Mouse (Mus musculus) left cerebral cortex, postnatal 36 days (tissue): Measurements from ENCODE around the gene Ypel3. TPM values are rescaled to one million over a fixed set of nuclear protein-coding genes. Genes with fewer than 3 reads are reported as not detected.

Source experiments
- DNase-seq, 2 experiments: peaks; one replicate each; pipeline ENCODE4 v3.0.0; 2021 to 2022; ENCODE audit warnings: low spot score in 2 of 2, mixed read lengths in 1 of 2
- intact Hi-C: fragments of 180-260 bp; cut with DNase I; formaldehyde crosslinking; loops from one replicate; pipeline ENCODE4 v1.15.1; 2025
- total RNA-seq, 2 experiments: library from RNA; stranded (reverse); gene quantifications; 2 replicates each; pipeline ENCODE4 v1.2.3; 2021

Gene Ypel3
- total RNA-seq, 2 experiments from 2014 or later, result 303 to 345 TPM

DNA sequence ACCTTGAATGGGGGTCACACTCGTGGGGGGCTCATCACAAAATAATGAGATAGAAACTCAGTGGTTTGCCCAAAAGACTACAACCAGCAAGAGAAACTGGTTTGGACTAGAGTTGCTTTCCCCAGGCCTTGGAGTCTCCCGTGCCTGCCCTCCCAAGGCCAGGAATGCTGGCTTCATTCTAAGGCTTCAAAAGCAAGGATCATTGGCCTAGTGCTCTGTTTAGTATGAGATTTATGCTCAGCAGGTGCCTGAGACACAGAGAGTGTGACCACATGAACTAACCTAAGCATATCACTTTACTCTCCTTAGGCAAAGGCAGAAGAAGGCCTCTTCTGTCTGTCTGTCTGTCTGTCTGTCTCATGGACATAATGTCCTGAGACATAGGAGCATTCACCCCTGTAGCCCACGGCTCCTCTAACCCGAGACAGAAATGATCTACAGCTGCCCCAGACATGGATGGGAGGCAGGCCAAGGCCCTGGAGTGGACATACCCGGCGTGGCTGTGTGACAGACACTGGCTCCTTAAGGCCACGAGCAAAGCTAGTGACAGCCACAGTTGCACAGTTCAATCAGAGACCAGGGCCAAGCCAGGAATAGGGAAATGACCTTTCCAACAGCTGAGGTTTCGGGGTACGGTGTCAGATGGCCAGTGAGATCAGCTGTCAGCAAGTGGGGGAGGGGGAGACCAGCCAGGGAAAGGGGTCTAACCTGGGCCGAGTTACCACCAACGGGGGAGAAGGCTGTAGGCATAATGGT lies 25.6 kb downstream of the Ypel3 start:
- intact Hi-C loops, result no loop called here
- DNase-seq, result no peak

DNA sequence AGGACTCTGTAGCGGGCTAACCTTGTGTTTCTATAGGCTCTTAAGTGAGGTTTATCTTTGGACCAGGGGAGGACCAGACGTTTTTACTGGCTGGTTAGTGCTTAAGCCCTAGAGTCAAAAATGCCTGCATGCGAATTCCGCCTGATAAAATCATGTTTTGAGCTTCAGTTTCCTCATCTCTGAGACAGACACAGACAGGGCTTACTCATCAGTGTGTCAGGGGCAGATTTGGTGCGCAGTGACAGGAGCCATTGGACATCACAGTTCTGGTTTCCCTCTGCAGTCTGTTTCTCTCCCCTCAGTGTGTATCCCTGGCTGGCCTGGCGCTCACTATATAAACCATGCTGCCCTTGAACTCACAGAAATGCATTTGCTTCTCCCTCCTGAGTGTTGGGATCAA lies 26.4 kb downstream of the Ypel3 start:
- intact Hi-C loops, result no loop called here
- DNase-seq, result no peak

DNA sequence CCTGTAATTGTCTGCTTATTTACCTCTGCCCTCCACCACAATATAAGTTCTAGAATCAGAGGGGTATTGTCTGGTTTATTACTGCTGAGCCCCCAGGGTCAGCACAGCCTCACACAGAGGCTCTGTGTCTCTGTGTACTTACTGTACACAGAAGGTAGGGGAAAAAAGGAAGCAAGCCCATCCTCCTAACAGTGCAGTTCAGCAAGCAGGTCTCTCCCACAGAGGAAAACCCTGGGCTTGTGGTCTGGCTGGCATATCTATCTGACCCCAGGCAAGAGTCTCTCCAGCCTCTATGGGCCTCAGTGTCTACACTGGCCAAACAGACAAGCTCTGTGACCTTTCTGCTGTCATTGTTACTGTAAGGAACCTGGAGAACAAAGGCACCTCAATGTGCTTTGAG lies 27.0 kb downstream of the Ypel3 start:
- intact Hi-C loops, result no loop called here

DNA sequence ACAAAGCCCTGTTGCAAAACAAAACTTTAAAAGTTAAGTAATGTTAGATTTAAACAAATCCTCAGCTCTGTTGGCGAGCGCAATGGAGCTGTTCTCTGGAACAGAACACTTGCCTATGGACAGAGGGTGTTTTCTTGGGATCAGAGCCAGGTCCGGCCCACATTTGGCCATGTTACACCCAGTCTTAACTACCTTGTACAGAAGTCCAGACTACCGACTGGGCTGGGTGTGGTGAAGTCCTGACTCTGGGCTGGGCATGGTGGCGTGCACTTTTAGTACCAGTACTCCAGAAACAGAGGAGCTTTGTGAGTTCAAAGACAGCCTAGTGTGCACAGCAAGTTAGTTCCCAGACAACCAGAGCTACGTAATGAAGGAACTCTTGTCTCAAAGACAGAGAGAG lies 30.2 kb downstream of the Ypel3 start:
- no peak for DNase-seq

More for the DNA sequence above, 27.0 kb downstream of the Ypel3 start:
- DNase-seq, result no peak

DNA sequence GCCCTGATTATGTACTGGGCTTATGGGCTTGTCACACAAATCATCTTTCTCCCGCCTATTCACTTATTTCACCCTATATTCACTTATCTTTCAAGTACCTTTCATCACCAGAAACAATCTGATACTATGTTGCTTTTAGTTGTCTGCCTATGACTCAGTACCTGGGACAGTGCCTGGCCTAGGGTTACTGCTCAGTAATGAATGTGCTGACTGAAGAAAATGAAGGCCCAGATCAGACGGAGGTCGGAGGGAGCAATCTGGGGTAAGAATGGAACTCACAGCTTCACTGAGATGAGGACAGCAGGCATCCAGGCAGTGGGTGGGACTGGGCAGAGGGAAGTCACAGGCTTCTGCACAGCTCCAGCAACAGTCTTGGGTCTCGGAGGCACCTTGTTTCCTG lies 30.6 kb downstream of the Ypel3 start:
- DNase-seq, result no peak
- intact Hi-C loops, result no loop called here

More for the DNA sequence above, 30.2 kb downstream of the Ypel3 start:
- intact Hi-C loops, result no loop called here

DNA sequence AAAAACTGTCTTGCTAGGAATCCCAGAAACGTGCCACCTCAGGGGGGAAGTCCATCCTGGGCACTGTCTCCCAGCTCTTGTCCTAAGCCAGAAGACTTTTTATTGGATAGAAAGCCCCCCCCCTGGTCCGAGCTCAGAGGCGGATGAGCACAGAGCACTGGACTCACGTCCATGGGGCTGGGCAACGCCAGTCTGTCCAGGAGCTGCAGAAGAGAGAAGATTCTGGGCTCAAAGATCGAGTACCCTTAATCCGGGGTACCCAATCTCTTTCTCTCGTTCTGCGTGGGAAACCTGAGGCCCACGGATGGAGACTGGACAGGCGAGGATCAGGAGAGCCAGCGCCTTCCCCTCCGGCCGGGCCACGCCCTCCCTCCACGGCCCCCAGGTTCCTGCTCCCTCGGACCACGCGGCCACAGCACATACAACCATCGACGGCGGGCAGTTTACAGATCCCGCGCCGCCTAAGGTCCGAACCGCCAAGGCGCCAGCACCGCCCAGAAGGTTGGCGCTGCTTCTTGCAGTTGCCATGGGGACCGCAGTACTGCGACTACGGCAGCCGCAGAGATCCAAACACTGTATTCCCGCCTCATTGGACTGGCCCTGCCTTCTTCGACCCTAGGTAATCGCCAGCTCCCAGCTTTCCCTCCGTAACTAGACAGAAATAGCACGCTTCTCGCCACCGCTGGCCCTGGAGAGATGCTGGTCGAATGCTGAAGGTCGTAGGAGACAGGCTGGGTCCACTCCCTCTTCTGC lies 32.1 kb downstream of the Ypel3 start:
- intact Hi-C loops, result no loop called here
- DNase-seq, result peak; percentile 92 to 93

DNA sequence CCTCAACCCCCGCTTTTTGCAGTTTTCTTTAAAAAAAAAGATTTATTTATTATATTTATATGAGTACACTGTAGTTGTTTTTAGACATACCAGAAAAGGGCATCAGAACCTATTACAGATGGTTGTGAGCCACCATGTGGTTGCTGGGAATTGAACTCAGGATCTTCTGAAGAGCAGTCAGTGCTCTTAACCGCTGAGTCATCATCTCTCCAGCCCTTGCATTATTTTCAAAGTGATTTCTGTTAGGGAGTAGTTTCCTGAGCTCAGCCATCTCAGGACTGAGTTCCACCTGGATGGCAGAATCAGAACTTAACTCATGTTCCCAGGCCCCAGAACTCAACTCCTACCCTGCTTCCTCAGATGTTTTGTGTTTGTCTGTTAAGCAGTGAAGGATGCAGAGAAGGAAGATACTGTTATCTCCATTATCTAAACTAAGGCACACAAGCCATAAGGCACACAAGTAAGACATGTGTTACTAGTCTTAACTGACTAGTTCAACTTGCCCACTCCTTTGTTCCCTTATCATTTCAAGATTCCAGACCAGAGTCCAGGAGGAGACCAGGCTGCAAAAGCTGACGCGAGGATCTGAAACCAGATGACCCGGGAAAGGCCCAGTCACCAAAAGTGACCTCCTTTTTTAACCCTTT lies 33.1 kb downstream of the Ypel3 start:
- intact Hi-C loops, result loop anchor here (10.0 kb wide), 1 partner anchor 375 kb away; no protein-coding TSS in a partner anchor

DNA sequence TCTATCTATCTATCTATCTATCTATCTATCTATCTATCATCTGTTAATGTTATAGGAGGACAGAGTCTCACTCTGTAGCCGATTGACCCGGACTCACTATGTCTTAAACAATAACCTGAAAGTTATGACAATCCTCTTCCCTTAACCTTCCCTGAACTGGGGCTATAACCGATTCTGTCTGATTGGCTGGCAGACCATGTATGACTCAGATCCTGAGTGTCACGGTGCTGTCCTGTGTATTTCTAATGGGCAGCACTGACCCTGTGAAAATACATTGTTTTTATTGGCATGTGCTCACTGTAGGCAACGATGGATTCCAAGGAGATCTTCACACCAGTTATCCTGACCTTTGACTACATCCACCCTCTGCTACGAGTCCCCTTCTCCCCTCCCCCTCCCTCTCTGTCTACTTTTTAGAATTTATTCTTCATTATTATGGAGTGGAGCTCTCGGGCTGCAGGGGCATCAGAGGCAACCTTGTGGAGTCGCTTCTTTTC lies 39.0 kb downstream of the Ypel3 start:
- no peak for DNase-seq

More for the DNA sequence above, 33.1 kb downstream of the Ypel3 start:
- DNase-seq, result no peak

DNA sequence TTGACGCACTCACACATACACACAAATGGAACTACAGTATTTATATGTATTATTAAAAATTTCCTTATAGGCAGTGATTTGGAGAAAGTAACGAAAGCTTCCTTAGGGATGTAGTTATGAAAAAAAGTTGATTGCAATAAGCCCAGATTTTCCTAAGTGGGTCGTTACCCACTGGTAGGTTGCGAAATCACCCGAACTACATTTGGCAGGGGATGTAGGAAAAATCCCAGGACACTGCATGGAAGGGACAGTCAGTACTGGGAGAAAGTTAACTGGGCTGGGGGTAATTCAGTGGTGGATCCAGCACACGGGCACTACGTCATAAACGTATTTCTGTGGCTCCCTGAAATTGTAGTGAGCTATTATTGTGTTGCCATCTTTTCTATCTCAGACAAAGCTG lies 39.7 kb downstream of the Ypel3 start:
- intact Hi-C loops, result loop anchor here (10.0 kb wide), 1 partner anchor 368 kb away; no protein-coding TSS in a partner anchor
- DNase-seq, result no peak

More for the DNA sequence above, 39.0 kb downstream of the Ypel3 start:
- intact Hi-C loops, result loop anchor here (10.0 kb wide), 1 partner anchor 369 kb away; no protein-coding TSS in a partner anchor

DNA sequence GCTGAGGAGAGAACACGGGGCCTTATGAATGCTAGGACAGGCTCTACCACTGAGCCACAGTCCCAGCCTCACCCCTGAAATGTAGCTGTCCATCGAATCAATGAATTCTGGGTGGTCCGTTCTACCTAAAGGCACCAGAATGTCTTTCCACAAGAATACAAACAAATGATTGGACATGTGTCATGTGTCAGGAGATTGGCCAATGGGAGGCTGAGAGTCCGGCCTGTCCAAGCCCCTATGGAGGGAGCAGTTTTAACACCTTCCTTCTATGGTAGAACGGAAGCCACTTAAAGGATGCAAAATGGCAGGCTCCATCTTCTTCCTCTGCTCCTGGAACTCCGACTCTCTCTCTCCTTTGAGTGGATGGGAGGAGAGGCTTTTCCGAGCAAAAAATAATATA lies 40.8 kb downstream of the Ypel3 start:
- DNase-seq, result no peak
- intact Hi-C loops, result loop anchor here (10.0 kb wide), 1 partner anchor 367 kb away; no protein-coding TSS in a partner anchor

DNA sequence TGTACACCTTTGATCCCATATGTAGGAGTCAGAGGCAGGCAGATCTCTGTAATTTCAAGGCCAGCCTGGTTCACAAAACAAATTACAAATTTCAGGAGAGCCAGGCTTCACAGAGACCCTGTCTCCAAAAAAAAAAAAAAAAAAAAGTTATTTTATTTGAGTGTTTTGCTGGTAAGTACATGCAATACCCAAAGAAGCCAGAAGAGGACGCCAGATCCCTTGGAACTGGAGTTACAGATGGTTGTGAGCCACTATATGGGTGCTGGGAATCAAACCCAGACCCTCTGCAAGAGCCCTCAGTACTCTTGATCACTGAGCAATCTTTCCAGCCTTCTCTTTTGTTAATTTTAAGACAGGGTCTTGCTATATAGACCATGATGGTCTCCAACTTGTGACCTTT lies 42.1 kb downstream of the Ypel3 start:
- intact Hi-C loops, result loop anchor here (10.0 kb wide), 1 partner anchor 366 kb away; no protein-coding TSS in a partner anchor

DNA sequence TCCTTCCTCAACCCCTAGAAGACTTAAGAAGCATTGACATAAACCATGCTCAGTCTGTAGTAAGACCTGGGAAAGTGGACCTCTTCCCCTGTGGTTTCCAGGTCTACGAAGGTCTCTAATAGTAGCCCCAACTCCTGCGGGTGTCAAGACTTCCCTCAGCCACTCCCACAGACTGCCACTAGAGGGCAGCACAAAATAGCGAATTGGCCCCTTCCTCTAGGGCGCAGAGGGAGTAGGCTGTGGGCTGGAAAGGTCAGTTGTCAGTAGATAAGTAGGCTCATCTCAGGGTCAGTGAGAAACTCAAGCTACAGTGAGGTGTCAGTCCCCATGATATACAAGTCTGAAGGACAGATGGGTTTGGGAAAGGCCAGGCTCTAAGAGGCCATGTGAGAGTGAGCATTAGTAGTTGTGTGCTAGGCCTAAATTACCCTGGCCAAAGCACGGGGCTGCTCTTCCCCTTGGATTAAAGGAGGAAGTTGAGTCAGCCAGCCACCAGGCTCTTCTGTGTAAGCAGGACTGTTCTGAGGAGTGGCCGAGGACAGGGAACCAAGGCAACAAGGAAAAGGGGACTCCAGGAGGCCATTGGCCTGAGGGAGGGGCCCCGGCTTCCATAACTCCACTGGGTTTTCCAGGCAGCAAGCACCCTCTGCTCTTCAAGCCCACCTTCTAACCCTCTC lies 45.2 kb downstream of the Ypel3 start:
- intact Hi-C loops, result no loop called here
- DNase-seq, result peak; percentile 71 to 78

More for the DNA sequence above, 42.1 kb downstream of the Ypel3 start:
- DNase-seq, result no peak

DNA sequence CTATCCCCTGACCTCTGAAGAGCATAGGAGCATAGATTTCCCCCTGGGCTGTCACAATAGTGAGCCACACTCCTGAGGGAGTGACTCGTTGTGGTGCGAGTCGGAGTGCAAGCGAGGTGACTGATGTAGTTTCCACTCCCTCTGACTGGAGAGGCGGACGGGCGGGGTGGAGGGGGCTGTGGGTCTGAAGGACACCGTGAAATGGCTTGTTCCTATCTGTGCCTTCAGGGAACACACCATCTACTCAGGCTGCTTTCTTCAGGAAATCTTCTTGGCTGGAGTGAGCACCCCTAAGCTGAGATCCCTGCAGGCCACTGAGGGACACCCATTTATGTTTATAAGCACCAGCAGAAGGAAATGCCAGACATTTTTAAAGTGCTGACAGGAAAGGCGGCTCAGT lies 46.0 kb downstream of the Ypel3 start:
- DNase-seq, result no peak
- intact Hi-C loops, result no loop called here

DNA sequence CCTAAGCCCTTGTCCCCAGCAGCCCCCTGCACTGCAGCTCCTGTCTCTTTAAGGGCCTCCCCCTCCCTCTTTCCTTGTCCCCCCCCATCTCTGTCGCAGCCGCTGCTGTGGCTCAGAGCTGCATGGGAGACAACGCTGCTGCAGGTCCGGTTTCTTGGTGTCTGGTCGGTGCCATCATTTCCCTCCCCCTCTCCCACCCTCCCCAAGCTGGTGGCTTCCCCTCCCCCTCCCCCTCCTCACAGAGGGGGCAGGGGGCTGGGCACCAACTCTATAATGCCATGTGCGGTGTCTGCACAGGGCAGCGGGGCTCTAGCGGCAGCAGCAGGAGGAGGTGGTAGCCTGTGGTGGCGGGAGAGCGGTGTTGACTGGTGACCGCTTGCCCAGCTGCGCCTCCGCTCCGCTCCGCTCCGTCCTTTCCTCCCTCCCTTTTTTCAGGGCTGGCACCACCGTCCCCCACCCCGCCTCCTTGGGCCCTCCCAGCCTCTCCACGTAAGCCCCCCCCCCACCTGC lies 46.5 kb downstream of the Ypel3 start:
- intact Hi-C loops, result no loop called here
- peak in 1 of 2 experiments; percentile 43 for DNase-seq

DNA sequence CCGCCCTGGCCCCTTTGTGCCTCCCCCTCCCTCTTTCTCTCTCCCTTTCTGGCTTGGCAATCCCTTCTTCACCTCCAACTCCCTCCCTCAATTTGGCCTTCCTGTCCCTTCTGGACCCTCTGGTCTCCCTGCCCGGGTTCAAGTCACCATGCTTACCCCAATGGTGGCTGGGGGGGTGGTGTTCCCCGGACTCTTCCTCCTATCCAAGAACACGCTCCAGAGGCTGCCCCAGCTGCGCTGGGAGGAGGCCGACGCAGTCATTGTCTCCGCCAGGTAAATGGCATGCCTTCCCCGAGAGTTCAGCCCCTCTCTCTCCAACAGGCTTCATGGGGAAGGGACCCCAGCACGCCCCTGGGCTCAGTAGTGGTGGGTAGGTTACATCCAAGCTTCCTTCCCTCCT lies 47.2 kb downstream of the Ypel3 start:
- no peak for DNase-seq
- intact Hi-C loops, result no loop called here

DNA sequence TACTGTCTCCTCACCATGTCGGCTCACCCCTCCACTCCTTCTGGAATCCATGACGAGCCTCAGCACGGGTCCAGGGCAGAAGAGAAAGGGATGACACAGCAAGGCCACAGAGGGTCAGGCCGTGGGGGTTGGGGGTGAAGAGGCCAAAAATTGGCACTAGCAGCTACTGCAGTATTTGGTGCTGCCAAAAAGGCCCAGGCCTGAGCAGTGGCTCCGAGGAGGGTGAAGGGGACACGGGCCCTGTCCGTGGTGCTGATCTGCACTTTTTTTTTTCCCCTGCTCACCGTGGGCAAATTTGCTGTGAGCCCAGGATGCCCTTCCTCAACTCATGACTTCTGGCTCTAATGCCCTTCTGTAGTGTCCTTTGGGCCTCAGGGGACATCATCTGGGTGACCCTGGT lies 48.6 kb downstream of the Ypel3 start:
- no peak for DNase-seq
- intact Hi-C loops, result no loop called here

DNA sequence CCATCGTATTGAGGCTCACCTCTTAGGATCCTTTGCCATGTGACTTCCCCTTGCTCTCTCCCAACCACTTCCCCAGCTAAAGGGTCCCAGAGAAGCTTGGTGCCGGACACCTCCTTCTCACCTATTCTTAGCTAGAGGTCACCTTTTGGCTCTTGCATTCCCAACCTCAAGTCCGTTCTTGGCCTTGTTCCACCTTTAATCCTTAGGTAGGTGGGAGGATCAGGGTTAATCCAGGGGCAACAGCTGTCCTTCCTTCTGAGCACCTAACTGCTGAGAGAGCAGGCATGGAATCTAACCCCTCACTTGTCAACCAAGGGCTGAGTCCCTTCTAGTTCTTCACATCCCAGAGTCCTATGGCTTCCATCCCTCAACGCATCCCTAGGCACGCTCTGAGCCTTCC lies 49.2 kb downstream of the Ypel3 start:
- intact Hi-C loops, result no loop called here
- no peak for DNase-seq
